Mouse (Mus musculus) CD4-positive, CD25-positive, alpha-beta regulatory T cell, adult 2 months (primary cell): ENCODE results near the gene Fkbp8.
"Not testable (repeated sequence)": the region's sequence is repeated elsewhere in the genome, so short reads cannot be mapped to it uniquely, and the experiment has no call there.

ENCODE experiments used
- DNase-seq: peaks from one replicate; pipeline ENCODE4 v3.0.0-alpha.2; 2012; ENCODE audit warnings: low read depth, low spot score

Fkbp8 gene

DNA sequence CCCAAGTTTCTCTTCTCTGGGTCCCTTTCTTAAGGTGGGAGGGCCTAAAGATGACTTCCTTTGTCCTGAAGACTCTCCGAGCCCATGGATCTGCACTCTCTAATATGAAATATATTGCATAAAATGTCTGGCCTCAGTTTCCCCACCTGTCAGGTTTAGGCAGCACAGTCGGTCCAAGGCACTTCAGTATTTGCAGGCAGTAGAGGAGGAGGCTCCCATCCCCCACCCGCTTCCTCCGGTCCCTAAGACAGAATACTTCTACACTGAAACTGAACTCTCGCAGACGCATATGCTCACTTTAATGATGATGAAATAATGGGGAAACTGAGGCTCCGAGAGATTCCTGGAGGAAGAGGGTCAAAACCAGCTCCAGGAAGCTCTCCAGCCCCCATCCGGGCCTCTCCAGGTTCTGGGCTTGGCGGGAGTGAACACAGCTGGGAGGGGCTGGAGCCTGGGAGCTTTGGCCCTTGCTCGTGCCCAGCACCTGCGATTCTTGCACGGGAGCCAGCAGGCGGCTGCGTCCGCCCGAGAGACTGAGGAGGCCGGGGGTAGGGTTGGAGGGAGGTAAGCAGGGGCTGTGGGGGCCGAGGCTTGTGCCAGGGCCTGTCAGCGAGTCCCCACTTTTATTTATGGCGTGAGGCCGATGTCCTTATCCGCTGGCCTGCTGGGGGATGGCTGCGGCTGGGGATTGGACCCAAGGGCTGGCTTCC is 25.5 kb upstream of the Fkbp8 start:
- no peak for DNase-seq

DNA sequence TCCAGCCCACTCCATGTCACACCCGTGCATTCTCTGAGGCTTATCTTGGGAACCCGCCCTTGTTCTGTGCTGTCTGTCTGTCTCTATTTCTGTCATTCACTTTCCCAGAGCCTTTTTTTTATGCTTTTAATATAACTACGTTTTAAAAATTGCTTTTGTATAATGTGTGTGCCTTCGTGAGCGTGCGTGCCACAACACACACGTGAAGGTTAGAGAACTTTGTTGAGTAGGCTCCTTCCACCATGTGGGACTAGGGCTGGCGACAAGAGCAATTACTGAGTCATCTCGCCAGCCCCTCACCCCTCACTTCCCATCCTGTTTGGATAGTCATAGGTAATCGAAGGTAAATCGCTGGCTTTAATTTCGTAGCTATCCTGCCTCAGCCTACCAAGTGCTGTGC is 25.0 kb upstream of the Fkbp8 start:
- no peak for DNase-seq

DNA sequence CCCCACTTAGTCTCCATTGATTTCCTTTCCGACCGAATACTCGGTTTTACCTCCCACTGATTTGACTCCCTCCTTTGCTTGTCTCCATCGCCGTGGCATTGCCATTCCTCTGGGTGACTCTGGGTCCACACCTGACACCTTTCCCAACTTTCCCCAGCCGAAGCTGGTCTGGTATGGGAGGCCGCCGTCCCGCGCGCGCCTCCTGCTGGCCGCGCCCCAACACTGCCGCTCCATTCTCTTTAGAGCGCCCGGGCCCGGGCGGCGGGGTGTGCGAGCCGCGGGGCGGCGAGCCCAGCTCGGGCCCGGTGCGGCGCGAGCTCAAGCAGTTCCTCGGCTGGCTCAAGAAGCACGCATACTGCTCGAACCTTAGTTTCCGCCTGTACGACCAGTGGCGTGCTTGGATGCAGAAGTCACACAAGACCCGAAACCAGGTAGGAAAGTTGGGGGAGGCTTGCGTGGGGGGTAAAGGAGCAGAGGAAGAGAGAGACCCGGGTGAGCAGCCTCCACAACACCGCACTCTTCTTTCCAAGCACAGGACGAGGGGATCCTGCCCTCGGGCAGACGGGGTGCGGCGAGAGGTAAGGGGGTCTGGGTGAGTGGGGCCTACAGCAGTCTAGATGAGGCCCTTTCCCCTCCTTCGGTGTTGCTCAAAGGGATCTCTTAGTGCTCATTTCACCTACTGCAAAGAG is 24.3 kb upstream of the Fkbp8 start:
- peak; percentile 82 for DNase-seq

DNA sequence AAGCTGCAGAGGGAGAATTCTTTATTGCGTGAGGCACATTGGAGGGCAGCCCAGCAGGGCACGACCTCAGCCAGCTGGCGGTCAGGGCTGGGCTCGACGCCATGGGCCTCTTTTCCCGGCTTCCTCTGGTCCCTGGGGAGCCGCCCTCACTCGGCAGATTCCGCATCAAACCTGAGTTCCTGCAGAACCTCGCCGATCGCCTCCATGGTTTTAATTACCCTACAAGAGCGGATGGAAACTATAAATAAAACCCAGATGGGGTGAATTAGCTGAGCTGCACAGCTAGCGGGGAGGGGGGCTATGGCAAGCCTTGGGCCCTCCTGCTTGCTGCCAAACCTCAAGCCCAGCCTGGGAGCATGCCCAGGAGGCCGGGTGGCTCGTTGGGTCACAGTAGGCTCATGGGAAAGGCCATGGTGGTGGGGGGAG is 23.2 kb upstream of the Fkbp8 start:
- DNase-seq, result no peak

DNA sequence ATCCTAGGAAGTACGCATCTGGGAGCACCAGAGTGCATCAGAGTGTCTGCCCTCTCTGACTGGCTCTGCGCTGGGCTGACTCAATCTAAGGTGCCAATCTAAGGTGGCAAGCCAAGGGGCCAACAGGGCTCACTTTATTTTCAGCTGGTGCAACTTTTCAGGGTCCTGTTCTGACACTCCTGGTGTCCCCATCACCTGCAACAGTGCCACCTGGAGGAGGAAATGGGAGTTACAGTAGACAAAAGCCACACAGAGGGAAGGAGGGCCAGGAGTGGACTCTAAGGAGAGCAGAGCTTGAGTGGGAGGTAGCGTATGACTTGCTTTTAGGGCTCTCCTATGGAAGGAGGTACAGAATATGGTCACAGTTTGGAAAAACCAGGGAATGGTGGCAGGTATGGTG is 22.7 kb upstream of the Fkbp8 start:
- peak; percentile 86 for DNase-seq

DNA sequence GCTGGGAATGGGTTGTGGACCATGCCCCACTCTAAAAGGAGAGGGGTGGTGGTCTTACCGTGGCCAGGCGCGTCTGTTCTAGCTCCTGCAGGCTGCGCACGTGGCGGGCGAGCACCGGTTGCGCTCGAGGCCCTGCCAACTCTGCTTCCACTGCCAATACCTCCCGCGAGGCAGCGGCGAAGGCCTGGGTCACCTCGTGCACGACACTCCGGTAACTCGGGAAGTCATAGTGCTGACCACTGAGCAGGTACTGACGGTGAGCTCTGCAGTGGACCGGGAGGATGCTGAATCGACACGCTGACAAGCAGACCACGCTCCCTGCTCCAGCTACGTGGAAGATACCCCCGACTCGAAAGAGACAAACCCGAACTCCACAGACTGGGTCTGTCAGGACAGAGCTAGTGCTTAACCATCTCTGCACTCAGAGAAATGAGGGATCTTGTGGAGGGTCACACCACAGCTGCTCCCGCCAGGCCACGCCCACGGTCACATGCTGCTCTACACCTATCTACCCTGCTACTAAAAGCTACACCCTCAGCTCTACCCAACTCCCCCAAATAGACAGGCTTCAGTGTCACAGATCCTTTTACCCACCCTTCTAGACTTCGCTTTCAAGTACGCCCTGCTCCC is 21.7 kb upstream of the Fkbp8 start:
- DNase-seq, result no peak

DNA sequence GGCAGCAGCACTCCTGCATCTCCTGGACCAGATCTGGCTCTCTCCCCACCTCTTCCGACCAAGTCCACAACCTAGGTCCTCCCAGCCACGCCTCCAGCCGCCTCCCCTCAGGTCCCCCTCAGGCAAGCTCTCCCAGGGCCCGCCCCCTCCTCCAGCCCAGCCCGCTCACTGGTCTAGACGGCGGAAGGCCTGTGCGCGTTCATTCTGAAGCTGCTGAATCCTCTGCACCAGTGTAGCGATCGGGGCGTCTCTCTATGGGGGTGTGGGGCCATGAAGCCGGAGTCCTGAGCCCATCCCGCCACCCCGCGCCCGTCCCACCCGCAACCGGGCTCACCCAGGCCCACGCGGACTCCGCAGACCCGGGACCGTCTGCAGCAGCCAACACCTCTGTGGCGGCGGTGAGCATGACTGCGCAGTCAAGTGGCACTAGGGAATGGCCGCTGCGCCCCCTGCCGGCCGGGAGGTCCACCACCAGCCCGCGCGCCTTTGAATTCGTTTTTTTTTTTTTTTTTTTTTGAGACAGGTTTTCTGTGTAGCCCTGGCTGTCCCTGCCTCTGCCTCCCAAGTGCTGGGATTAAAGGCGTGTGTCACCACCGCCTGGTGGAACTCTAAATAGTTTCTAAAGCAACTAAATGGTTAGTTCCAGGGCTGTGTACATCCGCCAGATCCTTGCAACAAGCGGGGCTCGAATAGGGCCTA is 21.0 kb upstream of the Fkbp8 start, which contains the start of gene Rex1bd:
Gene Rex1bd (minus strand): TSS at position 425 of the 699 bp plus-strand sequence.
- peak; percentile 96 for DNase-seq

DNA sequence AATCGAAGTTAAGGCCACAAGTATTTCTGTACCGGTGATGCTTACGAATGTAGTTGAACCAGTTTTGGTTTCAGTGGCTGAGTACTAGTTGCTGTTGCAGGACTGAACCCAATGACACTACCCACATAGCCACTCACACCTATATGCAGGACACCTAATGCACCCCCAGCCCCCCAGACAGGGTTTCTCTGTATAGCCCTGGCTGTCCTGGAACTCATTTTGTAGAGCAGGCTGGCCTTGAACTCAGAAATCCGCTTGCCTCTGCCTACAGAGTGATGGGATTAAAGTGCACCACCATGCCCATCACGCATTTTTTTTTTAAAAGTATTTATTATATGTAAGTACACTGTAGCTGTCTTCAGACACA is 20.5 kb upstream of the Fkbp8 start:
- DNase-seq, result no peak

DNA sequence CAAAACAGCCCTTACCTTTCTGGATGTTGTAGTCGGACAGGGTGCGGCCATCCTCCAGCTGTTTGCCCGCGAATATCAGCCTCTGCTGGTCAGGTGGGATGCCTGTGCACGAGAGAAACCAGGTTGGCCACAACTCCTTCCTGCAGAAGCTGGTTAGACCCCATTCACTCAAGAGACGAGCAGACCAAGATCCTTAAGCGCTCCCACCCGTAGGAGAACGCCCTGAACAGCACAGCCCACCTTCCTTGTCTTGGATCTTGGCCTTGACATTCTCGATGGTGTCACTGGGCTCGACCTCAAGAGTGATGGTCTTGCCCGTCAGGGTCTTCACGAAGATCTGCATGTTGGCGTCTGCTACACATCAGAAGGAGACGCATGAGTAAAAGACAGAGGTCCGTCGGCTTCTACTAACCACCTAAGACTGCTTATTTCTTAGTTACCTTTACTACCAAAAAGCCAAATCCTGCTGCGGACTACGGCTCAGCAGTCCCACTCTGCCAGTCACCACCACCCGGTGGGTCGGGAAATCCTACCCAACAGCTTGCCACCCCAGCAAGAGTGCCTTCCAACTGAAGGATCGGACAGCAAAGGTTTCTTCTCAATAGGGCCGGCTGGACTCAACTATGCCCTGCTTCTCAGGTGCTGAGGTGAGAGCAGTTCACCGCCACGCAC is 18.1 kb upstream of the Fkbp8 start:
- DNase-seq, result no peak

DNA sequence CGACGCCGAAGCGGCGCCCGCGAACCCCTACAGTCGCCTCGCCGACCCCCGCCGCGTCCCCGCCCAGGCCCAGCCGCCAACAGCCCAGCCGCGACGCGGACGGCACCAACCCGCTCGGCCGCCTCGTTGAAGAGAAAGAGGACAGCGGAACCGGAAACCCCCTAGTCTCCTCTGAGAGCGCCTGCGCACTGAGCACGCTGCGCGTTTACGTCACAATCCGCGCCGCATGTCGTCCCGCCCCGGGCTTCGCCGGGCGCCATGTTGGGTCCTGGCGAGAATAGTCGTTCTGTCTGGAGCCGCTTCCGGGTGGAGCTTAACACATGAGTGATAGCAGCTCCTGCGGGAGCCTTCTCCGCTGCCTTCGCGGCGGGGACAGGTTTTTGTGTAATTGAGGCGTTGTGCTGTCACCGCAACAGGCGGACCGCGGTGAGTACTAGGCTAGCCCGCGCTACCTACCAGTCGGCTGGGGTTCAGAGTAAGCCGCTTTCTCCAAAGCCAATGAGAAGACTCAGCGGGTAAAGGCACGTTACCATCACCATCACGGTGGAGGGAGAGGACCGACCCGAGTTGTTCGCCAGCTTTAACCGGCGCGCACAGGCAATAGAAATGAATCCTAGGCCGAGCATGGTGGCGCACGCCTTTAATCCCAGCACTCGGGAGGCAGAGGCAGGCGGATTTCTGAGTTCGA is 17.2 kb upstream of the Fkbp8 start, which contains the start of gene Uba52:
Gene Uba52 (minus strand): TSS at position 574 of the 688 bp plus-strand sequence.
- DNase-seq, result peak; percentile 99

DNA sequence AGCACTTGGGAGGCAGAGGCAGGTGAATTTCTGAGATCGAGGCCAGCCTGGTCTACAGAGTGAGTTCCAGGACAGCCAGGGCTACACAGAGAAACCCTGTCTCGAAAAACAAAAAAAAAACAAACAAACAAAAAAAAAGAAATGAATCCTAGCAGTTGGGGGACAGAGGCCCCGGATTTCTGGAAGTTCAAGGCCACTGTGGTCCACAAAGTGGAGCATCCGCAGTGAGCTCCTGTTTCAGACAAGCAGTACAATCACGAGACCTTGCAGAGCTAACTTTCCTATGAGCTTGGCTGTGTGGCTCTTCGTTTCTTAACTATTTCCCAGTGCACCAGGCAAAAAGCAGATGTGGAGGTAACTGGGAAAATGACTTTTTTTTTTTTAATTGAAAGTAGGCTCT is 16.4 kb upstream of the Fkbp8 start:
- not testable (repeated sequence) for DNase-seq

DNA sequence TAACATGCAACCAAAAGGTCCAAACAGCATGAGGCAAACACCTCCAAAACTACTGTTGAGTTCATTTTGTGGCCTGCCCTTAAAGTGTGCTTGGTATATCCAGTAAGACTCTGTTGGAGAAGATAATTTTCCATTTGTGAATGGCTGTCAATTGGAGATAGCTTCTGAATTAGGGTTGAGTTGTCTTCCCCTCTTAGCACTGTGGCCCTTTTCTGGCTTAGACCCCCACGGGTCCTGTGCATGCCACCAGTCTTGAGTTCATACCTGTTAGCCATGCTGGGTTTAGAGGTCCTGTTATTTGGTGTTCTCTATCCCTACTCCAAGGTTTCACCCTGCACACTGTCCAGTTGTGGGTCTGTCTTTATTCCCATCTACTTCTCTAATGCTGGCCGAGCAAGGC is 15.8 kb upstream of the Fkbp8 start:
- DNase-seq, result no peak

DNA sequence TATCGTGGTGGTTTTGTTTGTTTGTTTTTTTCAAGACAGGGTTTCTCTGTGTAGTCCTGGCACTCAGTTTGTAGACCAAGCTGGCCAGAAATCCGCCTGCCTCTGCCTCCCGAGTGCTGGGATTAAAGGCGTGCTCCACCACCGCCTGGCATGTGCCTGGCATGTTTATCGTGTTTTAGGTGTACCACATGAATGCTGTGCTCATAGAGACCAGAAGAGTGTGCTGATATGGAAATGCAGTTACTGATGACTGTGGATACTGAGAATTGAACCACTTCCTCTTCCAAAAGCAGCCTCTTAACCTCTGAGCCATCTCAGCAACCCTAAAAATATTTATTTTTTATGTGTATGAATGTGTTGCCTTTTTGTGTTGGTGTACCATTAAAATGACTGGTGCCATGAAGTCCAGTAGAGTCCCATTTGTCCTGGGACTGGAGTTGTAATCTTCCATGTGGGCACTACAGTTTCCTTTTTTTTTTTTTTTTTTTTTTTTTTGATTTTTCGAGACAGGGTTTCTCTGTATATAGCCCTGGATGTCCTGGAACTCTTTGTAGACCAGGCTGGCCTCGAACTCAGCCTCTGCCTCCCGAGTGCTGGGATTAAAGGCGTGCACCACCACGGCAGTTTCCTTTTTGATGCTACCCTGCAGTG is 15.1 kb upstream of the Fkbp8 start:
- peak; percentile 38 for DNase-seq

DNA sequence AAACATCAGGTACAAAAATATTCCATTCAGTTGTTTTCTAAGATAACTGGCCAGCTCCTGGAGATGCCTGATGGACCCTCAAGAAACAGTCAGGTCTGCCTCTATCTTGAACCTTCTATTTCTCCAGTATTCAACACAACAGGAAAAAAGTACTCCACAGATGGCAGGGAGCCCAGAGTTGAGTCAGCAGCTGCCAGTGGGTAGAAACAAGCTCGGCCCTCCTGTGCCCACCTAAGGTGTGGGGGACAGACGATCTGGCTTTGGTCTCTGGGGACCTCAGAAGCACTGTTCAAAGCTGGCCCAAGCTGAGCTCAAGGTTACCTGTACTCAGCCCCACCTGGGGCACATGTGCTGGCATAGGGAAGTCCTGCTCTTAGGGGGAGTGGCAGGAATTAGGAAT is 14.1 kb upstream of the Fkbp8 start:
- no peak for DNase-seq

DNA sequence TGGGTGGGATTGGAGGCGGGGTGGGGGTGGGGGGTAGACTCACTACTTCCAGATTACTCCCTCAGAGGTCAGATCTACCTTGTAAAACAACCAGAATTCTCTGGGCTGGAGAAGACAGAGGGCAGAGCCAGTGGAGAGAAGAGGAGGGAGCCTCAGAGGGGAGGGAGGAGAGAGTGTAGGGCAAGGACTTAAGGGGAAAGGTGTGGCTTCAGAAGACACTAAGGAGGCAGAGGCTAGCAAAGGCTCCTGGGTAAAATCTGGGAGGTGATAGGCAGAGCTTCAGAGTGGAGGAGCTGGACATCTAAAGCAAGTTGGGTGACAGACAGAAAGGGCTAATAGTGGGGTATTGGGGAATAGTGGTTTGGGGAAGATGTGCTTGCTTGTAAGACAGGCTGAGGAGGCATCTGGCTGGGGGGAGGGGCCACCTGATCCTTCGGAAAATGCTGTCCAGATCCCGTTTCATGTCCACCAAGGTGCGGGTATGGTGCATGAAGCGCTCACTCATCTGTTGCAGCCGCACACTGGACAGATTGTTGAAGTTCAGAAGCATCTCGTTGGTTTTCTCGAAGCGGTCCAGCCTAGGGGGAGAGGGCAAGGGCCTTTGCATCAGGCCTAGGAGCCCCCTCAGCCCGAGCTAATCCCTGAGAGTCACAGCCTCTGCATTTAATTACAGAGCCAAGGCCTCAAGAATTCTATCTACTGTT is 9.4 kb upstream of the Fkbp8 start:
- no peak for DNase-seq

DNA sequence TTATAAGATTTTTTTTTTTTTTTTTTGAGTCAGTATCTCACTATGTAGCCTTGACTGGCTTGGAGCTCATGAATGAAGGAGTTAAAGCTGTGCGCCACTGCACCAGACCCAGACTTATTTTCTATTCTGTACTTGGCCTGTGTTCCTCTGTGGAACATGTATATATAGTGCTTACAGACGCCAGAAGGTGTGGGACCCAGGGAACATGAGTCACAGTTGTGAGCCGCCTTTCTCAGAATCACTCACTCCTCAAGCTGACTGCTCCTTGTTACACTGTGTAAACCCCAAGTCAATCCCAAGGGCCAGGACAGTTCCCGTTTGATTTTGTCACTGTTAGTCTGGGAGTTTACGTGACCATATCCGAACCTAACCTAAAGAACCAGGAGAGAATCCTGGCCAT is 8.5 kb upstream of the Fkbp8 start:
- DNase-seq, result no peak

DNA sequence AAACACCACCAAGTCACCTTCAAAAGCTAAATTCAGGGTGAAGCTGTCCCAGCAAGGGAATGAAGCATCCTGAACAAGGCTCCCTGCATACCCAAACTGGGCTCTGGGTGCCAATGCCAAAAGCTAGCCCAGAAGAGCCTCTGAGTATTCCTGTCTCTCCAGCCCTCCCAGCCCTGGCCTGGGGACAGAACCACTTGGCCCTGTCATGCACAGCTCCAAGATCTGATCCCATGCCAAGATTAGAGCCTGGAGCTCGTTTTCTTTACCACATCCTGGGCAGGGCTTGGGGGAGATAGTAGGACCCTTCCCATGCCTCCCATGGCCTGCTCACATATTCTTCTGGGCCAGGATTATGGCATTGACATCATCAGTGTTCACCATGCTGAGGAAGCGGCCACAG is 7.9 kb upstream of the Fkbp8 start:
- DNase-seq, result no peak

DNA sequence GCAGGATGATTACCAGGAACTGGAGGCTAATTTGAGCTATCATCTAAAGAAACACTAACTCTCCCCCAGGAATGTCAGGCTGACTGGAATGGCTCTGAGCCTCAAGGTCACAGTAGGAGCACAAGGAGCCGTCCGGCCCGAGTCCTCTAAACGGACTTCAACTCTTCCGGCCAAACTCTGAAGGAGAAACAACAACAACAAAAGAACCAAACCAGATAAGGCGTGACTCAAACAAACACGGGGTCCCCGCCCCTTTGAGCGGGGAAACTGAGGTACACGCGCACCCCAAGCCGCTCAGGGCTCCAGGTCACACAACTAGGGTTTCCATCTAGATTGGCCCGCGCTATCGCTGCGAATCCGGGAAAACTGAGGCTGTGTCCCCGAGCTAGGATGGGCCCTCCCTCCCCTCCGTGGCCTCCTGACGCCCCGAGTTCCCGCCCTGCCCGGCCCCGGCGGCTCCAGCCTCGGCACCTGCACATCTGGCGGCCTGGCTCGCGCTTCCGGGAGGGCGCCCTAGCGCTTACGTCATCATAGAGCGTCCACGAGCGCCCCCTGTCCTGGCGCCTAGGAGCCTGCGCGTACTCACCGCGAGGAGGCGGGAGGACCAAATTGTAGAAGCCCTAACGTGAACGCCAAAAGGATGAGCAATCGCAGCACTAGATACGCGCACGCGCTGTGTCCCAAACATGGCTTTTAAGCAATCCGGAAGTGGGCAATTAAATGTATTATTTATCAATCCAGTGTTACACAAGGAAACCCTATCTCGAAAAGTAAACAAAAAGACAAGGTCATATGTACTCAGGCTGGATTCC is 4.7 kb upstream of the Fkbp8 start:
- peak; percentile 99 for DNase-seq

DNA sequence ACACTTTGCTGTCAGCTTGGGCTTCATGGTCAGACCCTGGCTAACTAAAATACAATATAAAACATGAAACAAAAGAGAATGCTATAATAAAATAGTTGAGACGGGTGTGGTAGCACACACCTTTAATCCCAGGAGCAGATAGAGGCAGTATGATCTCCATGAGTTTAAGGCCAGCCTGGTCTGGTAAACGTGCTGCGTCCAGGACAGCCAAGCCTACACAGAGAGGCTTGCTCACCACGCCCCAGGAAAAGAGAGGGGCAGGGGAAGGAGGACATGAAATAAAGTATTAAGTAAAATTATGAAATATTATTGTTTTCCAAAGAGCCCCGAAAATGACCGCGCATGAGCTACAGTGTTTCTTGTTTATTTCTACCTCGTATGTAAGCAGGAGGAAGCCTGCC is 413 bp upstream of the Fkbp8 start:
- no peak for DNase-seq
